In genomic region chr1:188000189-188000588, GRCm38 (mm10) we compare ENCODE assay signal across 10 mouse cellular contexts.
DNase-seq lines count a peak whose midpoint lies in the region; ATAC-seq lines count a peak whose summit lies in the region.
"Had no signal": no experiment of that assay in that cellular context is flagged by ENCODE, and none has a peak within 500 bp of the region (broad histone marks: within the 10 kb centered on the region; RNA-seq: fewer than 3 reads in every experiment).

No protein-coding gene starts in this region.

- H3K27ac ChIP-seq in heart, embryonic 15.5 days, result peak overlapping the region; percentile 60; the same call in 1 of the 2 replicates
- H3K27ac ChIP-seq in midbrain, embryonic 13.5 days, result no peak overlapping the region
- H3K27ac ChIP-seq in midbrain, embryonic 10.5 days (replicated peaks), result no peak overlapping the region
- 0 out of 2 replicates have a peak overlapping the region, but pooled peaks have one; percentile 2 for H3K27ac ChIP-seq in intestine, embryonic 16.5 days (ENCODE audit: low read length)
- H3K27ac ChIP-seq in stomach, embryonic 16.5 days (ENCODE audit: low read length), result no peak overlapping the region
- H3K27ac ChIP-seq: liver, embryonic 12.5 days had no signal

- H3K27me3 ChIP-seq in heart, embryonic 15.5 days, result no peaks in the 10 kb centered on the region
- H3K27me3 ChIP-seq in midbrain, embryonic 13.5 days, result 0 out of 2 replicates have a peak, but pooled peaks cover 2% of the 10 kb centered on the region
- peaks cover 26% of the 10 kb centered on the region for H3K27me3 ChIP-seq in midbrain, embryonic 10.5 days (ENCODE audit: low read depth, poor library complexity, severe bottlenecking)
- no peaks in the 10 kb centered on the region for H3K27me3 ChIP-seq in intestine, embryonic 16.5 days (replicated peaks; ENCODE audit: control insufficient read depth, insufficient read depth, low read length)
- no peaks in the 10 kb centered on the region for H3K27me3 ChIP-seq in stomach, embryonic 16.5 days (ENCODE audit: control insufficient read depth, insufficient read depth, low read length)

- no peaks in the 10 kb centered on the region for H3K9me3 ChIP-seq in heart, embryonic 15.5 days (replicated peaks)
- no peaks in the 10 kb centered on the region for H3K9me3 ChIP-seq in midbrain, embryonic 13.5 days
- no peaks in the 10 kb centered on the region for H3K9me3 ChIP-seq in midbrain, embryonic 10.5 days (replicated peaks)
- H3K9me3 ChIP-seq in intestine, embryonic 16.5 days (ENCODE audit: control insufficient read depth, low read length), result no peaks in the 10 kb centered on the region
- no peaks in the 10 kb centered on the region for H3K9me3 ChIP-seq in stomach, embryonic 16.5 days (replicated peaks; ENCODE audit: control insufficient read depth, low read length)
- H3K9me3 ChIP-seq: liver, embryonic 12.5 days had no signal

- no peak for ATAC-seq in heart, embryonic 15.5 days (replicated peaks; ENCODE audit: insufficient number of reproducible peaks, insufficient read depth, low FRiP score, low read depth)
- ATAC-seq in midbrain, embryonic 13.5 days, result no peak
- ATAC-seq in intestine, embryonic 16.5 days, result peak; percentile 62
- no peak for ATAC-seq in stomach, embryonic 16.5 days (ENCODE audit: insufficient read depth, low FRiP score)
- ATAC-seq: liver, embryonic 12.5 days had no signal

- H3K4me3 ChIP-seq in heart, embryonic 15.5 days, result peak overlapping the region; percentile 48
- H3K4me3 ChIP-seq in midbrain, embryonic 13.5 days (replicated peaks), result peak overlapping the region; percentile 24
- H3K4me3 ChIP-seq in midbrain, embryonic 10.5 days, result no peak overlapping the region
- peak overlapping the region; percentile 27; the same call in 1 of the 2 replicates for H3K4me3 ChIP-seq in intestine, embryonic 16.5 days (ENCODE audit: low read length)
- H3K4me3 ChIP-seq in stomach, embryonic 16.5 days (replicated peaks; ENCODE audit: low read length), result peak overlapping the region; percentile 2
- H3K4me3 ChIP-seq: liver, embryonic 12.5 days had no signal

- no peaks in the 10 kb centered on the region for H3K36me3 ChIP-seq in heart, embryonic 15.5 days
- H3K36me3 ChIP-seq in midbrain, embryonic 13.5 days, result no peaks in the 10 kb centered on the region
- H3K36me3 ChIP-seq in midbrain, embryonic 10.5 days, result no peaks in the 10 kb centered on the region
- no peaks in the 10 kb centered on the region for H3K36me3 ChIP-seq in intestine, embryonic 16.5 days (ENCODE audit: control insufficient read depth, insufficient read depth, low read length)
- no peaks in the 10 kb centered on the region for H3K36me3 ChIP-seq in stomach, embryonic 16.5 days (ENCODE audit: control insufficient read depth, insufficient read depth, low read length)
- H3K36me3 ChIP-seq: liver, embryonic 12.5 days had no signal

- peaks cover 10% of the 10 kb centered on the region; the same call in 1 of the 2 replicates for H3K4me1 ChIP-seq in heart, embryonic 15.5 days (replicated peaks)
- peaks cover 17% of the 10 kb centered on the region for H3K4me1 ChIP-seq in midbrain, embryonic 13.5 days (replicated peaks)
- peaks cover 7% of the 10 kb centered on the region; the same call in 1 of the 2 replicates for H3K4me1 ChIP-seq in midbrain, embryonic 10.5 days
- 0 out of 2 replicates have a peak, but pooled peaks cover 3% of the 10 kb centered on the region for H3K4me1 ChIP-seq in intestine, embryonic 16.5 days (ENCODE audit: control insufficient read depth, insufficient read depth, low read length)
- no peaks in the 10 kb centered on the region for H3K4me1 ChIP-seq in stomach, embryonic 16.5 days (ENCODE audit: control insufficient read depth, insufficient read depth, low read length)
- H3K4me1 ChIP-seq: liver, embryonic 12.5 days had no signal

- 0 out of 2 replicates have a peak overlapping the region, but pooled peaks have one; percentile 17 for H3K9ac ChIP-seq in heart, embryonic 15.5 days
- H3K9ac ChIP-seq in midbrain, embryonic 13.5 days (replicated peaks), result no peak overlapping the region
- H3K9ac ChIP-seq in intestine, embryonic 16.5 days (ENCODE audit: low read depth, low read length), result no peak overlapping the region
- no peak overlapping the region for H3K9ac ChIP-seq in stomach, embryonic 16.5 days (ENCODE audit: low read length)
- H3K9ac ChIP-seq: liver, embryonic 12.5 days had no signal

- 36% methylated on average over 8 of the region's 8 CpGs for WGBS in heart, embryonic 15.5 days
- WGBS in midbrain, embryonic 13.5 days, result 42% methylated on average over 8 of the region's 8 CpGs
- WGBS in midbrain, embryonic 10.5 days, result 84% methylated on average over 8 of the region's 8 CpGs
- WGBS in intestine, embryonic 16.5 days, result 38% methylated on average over 8 of the region's 8 CpGs
- WGBS in stomach, embryonic 16.5 days, result 25% methylated on average over 8 of the region's 8 CpGs

- DNase-seq in heart, adult 11 months, result no peak
- DNase-seq in midbrain, embryonic 10.5 days (ENCODE audit: low spot score), result no peak
- DNase-seq in cerebellum, postnatal 14 days, result no peak
- DNase-seq in c-Kit-positive CD71-positive TER-119-positive erythroid progenitor cells, embryonic 14.5 days (ENCODE audit: low spot score), result no peak
- DNase-seq: cerebellum, postnatal 25 days had no signal

- H3K4me2 ChIP-seq in heart, embryonic 15.5 days, result peak overlapping the region; percentile 57
- H3K4me2 ChIP-seq in midbrain, embryonic 13.5 days (replicated peaks), result peak overlapping the region; percentile 30
- H3K4me2 ChIP-seq in intestine, embryonic 16.5 days (ENCODE audit: low read depth, low read length), result peak overlapping the region; percentile 24; the same call in 1 of the 2 replicates
- peak overlapping the region; percentile 12 for H3K4me2 ChIP-seq in stomach, embryonic 16.5 days (ENCODE audit: low read depth, low read length)
- H3K4me2 ChIP-seq: liver, embryonic 12.5 days had no signal

Comparison
In these comparisons a context has a peak if more than half of its experiments do, and no peak if none do; other contexts are left out.
1. H3K27ac ChIP-seq: peak in heart, embryonic 15.5 days (single experiment) and intestine, embryonic 16.5 days (single experiment); none in midbrain, embryonic 13.5 days (single experiment), midbrain, embryonic 10.5 days (single experiment) and stomach, embryonic 16.5 days (single experiment).
2. Peak in every context shown above with its lines, with median percentiles within 50 percentile points of each other: H3K4me2 ChIP-seq.